Mouse (Mus musculus): ENCODE measurements around the gene Olfr58.
"Not testable (repeated sequence)": the region's sequence is repeated elsewhere in the genome, so short reads cannot be mapped to it uniquely, and the experiment has no call there.

Gene Olfr58

DNA sequence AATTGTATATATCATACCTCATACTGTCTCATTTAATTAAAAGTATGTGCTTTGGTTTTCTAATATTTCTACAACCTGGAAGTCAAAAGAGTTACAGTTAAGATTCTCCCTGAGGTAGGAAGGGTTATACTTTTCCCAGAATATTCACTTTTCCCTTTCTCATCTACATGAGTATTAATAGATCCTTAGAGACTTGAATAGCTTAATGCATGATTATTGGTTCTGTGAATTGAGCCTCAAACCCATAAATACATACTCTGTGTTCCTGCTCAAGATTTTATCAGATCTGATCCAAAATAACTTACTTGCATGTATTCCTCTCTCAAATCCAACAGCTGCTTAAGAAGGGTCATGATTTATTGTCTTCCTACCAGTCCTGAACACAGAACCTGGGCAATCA lies at the start of gene Olfr58:
TSS of gene Olfr58 (plus strand) at position 301 of the 400 bp plus-strand sequence.
- CTCF ChIA-PET: no interaction called here

DNA sequence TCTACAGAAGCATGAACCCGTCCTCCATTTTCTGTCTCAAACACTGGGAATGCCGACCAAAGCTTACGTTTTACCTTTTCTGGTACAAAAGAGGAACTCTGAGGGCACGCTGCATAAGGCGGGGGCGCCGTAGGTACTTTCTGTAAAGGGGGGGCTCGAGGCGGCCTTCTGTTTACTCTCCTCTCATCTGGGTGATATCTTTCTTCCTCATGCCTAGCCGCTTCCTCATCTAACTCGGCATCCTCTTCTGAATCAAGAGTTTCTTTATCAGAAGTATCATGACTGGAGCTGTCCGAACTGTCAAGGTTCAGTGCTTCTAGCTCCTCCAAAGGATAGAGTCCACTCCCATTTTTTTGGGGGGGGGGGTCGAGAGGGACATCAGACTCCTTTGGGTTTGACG lies 10.9 kb upstream of the Olfr58 start:
- CTCF ChIA-PET: no interaction called here

- CTCF ChIA-PET: no interaction called here
Measured at GRCm38 (mm10) chr9:19769701-19770100, 10.4 kb upstream of the Olfr58 start.

- CTCF ChIA-PET: no interaction called here
Measured at GRCm38 (mm10) chr9:19803000-19803399, 22.9 kb downstream of the Olfr58 start.

- CTCF ChIA-PET: not testable (repeated sequence)
Measured at GRCm38 (mm10) chr9:19804606-19805005, 24.5 kb downstream of the Olfr58 start, which contains the start of gene Olfr859. Gene Olfr859, plus strand, starts transcription at chr9:19804906.

Data from spleen, embryonic (tissue).